Mouse (Mus musculus): ENCODE measurements at regions not wholly inside any gene's neighbourhood (a gene's known extent, or its start where the extent isn't known, plus 50 kb on each side); places are given as distances from the start of the nearest gene placed in this dataset.
A peak's percentile ranks its signal among the peaks of the same experiment; 100 is the strongest.

GRCm38 (mm10) chr5:119274817-119275494 lies 395.5 kb upstream of the Tbx3 start:
- Histone ChIP-seq H3K27me3 (ENCODE audit: insufficient read depth, poor library complexity, severe bottlenecking) (peaks cover 24% of the 10 kb centered on the region), H3K4me3 (no peak overlapping the region), H3K9me3 (no peaks in the 10 kb centered on the region), H3K36me3 (no peaks in the 10 kb centered on the region), H3K4me1 (no peaks in the 10 kb centered on the region), H3K27ac (no peak overlapping the region)
- WGBS: 77% methylated on average over 7 of the region's 7 CpGs
- no peak for DNase-seq (ENCODE audit: low spot score)

- no peak overlapping the region for H3K27ac ChIP-seq
- 70% methylated on average over 6 of the region's 6 CpGs for WGBS
- no peaks in the 10 kb centered on the region for H3K9me3 ChIP-seq
- no peak for DNase-seq (ENCODE audit: low spot score)
- H3K4me1 ChIP-seq: no peaks in the 10 kb centered on the region
- H3K36me3 ChIP-seq: no peaks in the 10 kb centered on the region
- no peak overlapping the region for H3K4me3 ChIP-seq
- peaks cover 10% of the 10 kb centered on the region; the same call in 1 of the 2 replicates for H3K27me3 ChIP-seq (ENCODE audit: insufficient read depth, poor library complexity, severe bottlenecking)
These were observed 390.3 kb upstream of the Tbx3 start for GRCm38 (mm10) chr5:119280146-119280545.

GRCm38 (mm10) chr5:119289808-119290207 lies 380.7 kb upstream of the Tbx3 start:
- H3K27ac ChIP-seq: no peak overlapping the region
- no peak overlapping the region for H3K4me3 ChIP-seq
- H3K36me3 ChIP-seq: no peaks in the 10 kb centered on the region
- H3K9me3 ChIP-seq: no peaks in the 10 kb centered on the region
- H3K4me1 ChIP-seq: peaks cover 12% of the 10 kb centered on the region
- peaks cover 36% of the 10 kb centered on the region for H3K27me3 ChIP-seq (ENCODE audit: insufficient read depth, poor library complexity, severe bottlenecking)
- DNase-seq (ENCODE audit: low spot score): no peak
- WGBS: 71% methylated on average over 5 of the region's 5 CpGs

- 60% methylated on average over 9 of the region's 9 CpGs for WGBS
- Histone ChIP-seq H3K4me3 (no peak overlapping the region), H3K27me3 (ENCODE audit: insufficient read depth, poor library complexity, severe bottlenecking) (peaks cover 34% of the 10 kb centered on the region), H3K27ac (no peak overlapping the region), H3K36me3 (no peaks in the 10 kb centered on the region), H3K9me3 (no peaks in the 10 kb centered on the region), H3K4me1 (peaks cover 12% of the 10 kb centered on the region)
- DNase-seq (ENCODE audit: low spot score): no peak
These were observed 378.1 kb upstream of the Tbx3 start for GRCm38 (mm10) chr5:119292323-119292722.

- Histone ChIP-seq H3K4me3 (no peak overlapping the region), H3K36me3 (no peaks in the 10 kb centered on the region), H3K9me3 (no peaks in the 10 kb centered on the region), H3K27ac (no peak overlapping the region), H3K4me1 (peaks cover 12% of the 10 kb centered on the region), H3K27me3 (ENCODE audit: insufficient read depth, poor library complexity, severe bottlenecking) (peaks cover 29% of the 10 kb centered on the region)
- DNase-seq (ENCODE audit: low spot score): no peak
- 91% methylated on average over 1 of the region's 1 CpGs for WGBS
These were observed 377.6 kb upstream of the Tbx3 start for GRCm38 (mm10) chr5:119292889-119293288.

GRCm38 (mm10) chr5:119299311-119299710 lies 371.2 kb upstream of the Tbx3 start:
- Histone ChIP-seq H3K36me3 (no peaks in the 10 kb centered on the region), H3K9me3 (no peaks in the 10 kb centered on the region), H3K4me1 (peaks cover 11% of the 10 kb centered on the region; the same call in 1 of the 2 replicates), H3K4me3 (no peak overlapping the region), H3K27ac (no peak overlapping the region), H3K27me3 (ENCODE audit: insufficient read depth, poor library complexity, severe bottlenecking) (peaks cover 16% of the 10 kb centered on the region)
- WGBS: 74% methylated on average over 3 of the region's 3 CpGs
- DNase-seq (ENCODE audit: low spot score): no peak

GRCm38 (mm10) chr5:119300106-119300505 lies 370.4 kb upstream of the Tbx3 start:
- DNase-seq (ENCODE audit: low spot score): no peak
- Histone ChIP-seq H3K9me3 (no peaks in the 10 kb centered on the region), H3K36me3 (no peaks in the 10 kb centered on the region), H3K4me1 (peaks cover 11% of the 10 kb centered on the region; the same call in 1 of the 2 replicates), H3K27me3 (ENCODE audit: insufficient read depth, poor library complexity, severe bottlenecking) (peaks cover 12% of the 10 kb centered on the region), H3K27ac (no peak overlapping the region), H3K4me3 (no peak overlapping the region)
- 42% methylated on average over 7 of the region's 7 CpGs for WGBS

GRCm38 (mm10) chr5:119301539-119301938 lies 368.9 kb upstream of the Tbx3 start:
- DNase-seq (ENCODE audit: low spot score): no peak
- Histone ChIP-seq H3K4me3 (no peak overlapping the region), H3K36me3 (no peaks in the 10 kb centered on the region), H3K9me3 (no peaks in the 10 kb centered on the region), H3K27ac (no peak overlapping the region), H3K27me3 (ENCODE audit: insufficient read depth, poor library complexity, severe bottlenecking) (peaks cover 5% of the 10 kb centered on the region; the same call in 1 of the 2 replicates), H3K4me1 (peaks cover 11% of the 10 kb centered on the region; the same call in 1 of the 2 replicates)
- 28% methylated on average over 5 of the region's 5 CpGs for WGBS

GRCm38 (mm10) chr5:119304721-119305120 lies 365.7 kb upstream of the Tbx3 start:
- H3K4me1 ChIP-seq: peaks cover 11% of the 10 kb centered on the region; the same call in 1 of the 2 replicates
- H3K27me3 ChIP-seq (ENCODE audit: insufficient read depth, poor library complexity, severe bottlenecking): no peaks in the 10 kb centered on the region
- H3K9me3 ChIP-seq: no peaks in the 10 kb centered on the region
- DNase-seq (ENCODE audit: low spot score): no peak
- no peak overlapping the region for H3K27ac ChIP-seq
- 21% methylated on average over 5 of the region's 5 CpGs for whole genome bisulfite sequencing
- H3K36me3 ChIP-seq: no peaks in the 10 kb centered on the region
- H3K4me3 ChIP-seq: no peak overlapping the region

GRCm38 (mm10) chr5:119307768-119308167 lies 362.7 kb upstream of the Tbx3 start:
- 87% methylated on average over 6 of the region's 6 CpGs for WGBS
- no peaks in the 10 kb centered on the region for H3K36me3 ChIP-seq

GRCm38 (mm10) chr5:119310178-119310930 lies 360.1 kb upstream of the Tbx3 start:
- Histone ChIP-seq H3K4me3 (no peak overlapping the region), H3K27me3 (ENCODE audit: insufficient read depth, poor library complexity, severe bottlenecking) (peaks cover 14% of the 10 kb centered on the region), H3K4me1 (peaks cover 12% of the 10 kb centered on the region; the same call in 1 of the 2 replicates), H3K9me3 (no peaks in the 10 kb centered on the region), H3K27ac (peak overlapping the region; percentile 52; the same call in 1 of the 2 replicates), H3K36me3 (no peaks in the 10 kb centered on the region)
- DNase-seq (ENCODE audit: low spot score): no peak
- 58% methylated on average over 11 of the region's 11 CpGs for WGBS

More at GRCm38 (mm10) chr5:119307768-119308167, 362.7 kb upstream of the Tbx3 start:
- Histone ChIP-seq H3K4me3 (no peak overlapping the region), H3K4me1 (peaks cover 12% of the 10 kb centered on the region; the same call in 1 of the 2 replicates), H3K27ac (no peak overlapping the region), H3K27me3 (ENCODE audit: insufficient read depth, poor library complexity, severe bottlenecking) (peaks cover 12% of the 10 kb centered on the region), H3K9me3 (no peaks in the 10 kb centered on the region)
- DNase-seq (ENCODE audit: low spot score): no peak

- H3K9me3 ChIP-seq: no peaks in the 10 kb centered on the region
- WGBS: 81% methylated on average over 14 of the region's 14 CpGs
- no peak overlapping the region for H3K27ac ChIP-seq
- peaks cover 14% of the 10 kb centered on the region for H3K27me3 ChIP-seq (ENCODE audit: insufficient read depth, poor library complexity, severe bottlenecking)
- peaks cover 12% of the 10 kb centered on the region; the same call in 1 of the 2 replicates for H3K4me1 ChIP-seq
- no peak overlapping the region for H3K4me3 ChIP-seq
- H3K36me3 ChIP-seq: no peaks in the 10 kb centered on the region
- DNase-seq (ENCODE audit: low spot score): no peak
These were observed 357.7 kb upstream of the Tbx3 start for GRCm38 (mm10) chr5:119312808-119313207.

GRCm38 (mm10) chr5:119315149-119315548 lies 355.3 kb upstream of the Tbx3 start:
- peaks cover 7% of the 10 kb centered on the region; the same call in 1 of the 2 replicates for H3K4me1 ChIP-seq
- H3K9me3 ChIP-seq: no peaks in the 10 kb centered on the region
- H3K36me3 ChIP-seq: no peaks in the 10 kb centered on the region
- H3K27ac ChIP-seq: no peak overlapping the region
- 94% methylated on average over 7 of the region's 7 CpGs for WGBS
- DNase-seq (ENCODE audit: low spot score): no peak
- H3K4me3 ChIP-seq: no peak overlapping the region
- H3K27me3 ChIP-seq (ENCODE audit: insufficient read depth, poor library complexity, severe bottlenecking): peaks cover 14% of the 10 kb centered on the region

Measured in heart, embryonic 10.5 days (tissue).